Mouse (Mus musculus) hindbrain, embryonic 14.5 days (tissue): ENCODE results near the gene Ice1. TPM values are rescaled to one million over a fixed set of nuclear protein-coding genes. Genes with fewer than 3 reads are reported as not detected.

Experiments
- ATAC-seq: fragments of 200-750 bp; cut with Nextera tagmentation; 2 replicates; pipeline ENCODE4 v1.8.0; 2017; ENCODE audit warnings: moderate number of reproducible peaks, mild to moderate bottlenecking, moderate TSS enrichment, moderate library complexity; ENCODE audit not compliant: low FRiP score
- DNase-seq: peaks from one replicate; pipeline ENCODE4 v3.0.0-alpha.2; 2015; ENCODE audit warnings: low spot score
- H3K27ac ChIP-seq: fragments of 300-500 bp; sonication (generic); 2 replicates; pipeline ENCODE4 v1.5.1; 2014; ENCODE audit warnings: mild to moderate bottlenecking, moderate library complexity
- H3K27me3 ChIP-seq: fragments of 300-500 bp; sonication (generic); 2 replicates; pipeline ENCODE4 v1.6.1; 2014; ENCODE audit warnings: mild to moderate bottlenecking, low read length, mixed read lengths; ENCODE audit not compliant: control insufficient read depth, insufficient read depth
- H3K36me3 ChIP-seq: fragments of 300-500 bp; sonication (generic); replicated peaks from 2 replicates; pipeline ENCODE4 v1.6.1; 2014; ENCODE audit not compliant: control insufficient read depth, insufficient read depth
- H3K4me1 ChIP-seq: fragments of 300-500 bp; sonication (generic); replicated peaks from 2 replicates; pipeline ENCODE4 v1.6.1; 2014; ENCODE audit warnings: antibody characterized with exemption, low read length, mixed read lengths; ENCODE audit not compliant: control insufficient read depth, insufficient read depth
- H3K4me2 ChIP-seq: fragments of 300-500 bp; sonication (generic); replicated peaks from 2 replicates; pipeline ENCODE4 v1.6.1; 2014; ENCODE audit warnings: mild to moderate bottlenecking, moderate library complexity
- H3K4me3 ChIP-seq: fragments of 300-500 bp; sonication (generic); replicated peaks from 2 replicates; pipeline ENCODE4 v1.5.1; 2014; ENCODE audit warnings: mild to moderate bottlenecking, low read length
- H3K9ac ChIP-seq: fragments of 300-500 bp; sonication (generic); 2 replicates; pipeline ENCODE4 v1.6.1; 2014
- H3K9me3 ChIP-seq: fragments of 300-500 bp; sonication (generic); 2 replicates; pipeline ENCODE4 v1.6.1; 2016; ENCODE audit warnings: low read length; ENCODE audit not compliant: control insufficient read depth
- WGBS: fragments of 180-500 bp; shearing (Covaris S2); extraction: QIAGEN DNeasy Blood & Tissue Kit; methylation state at CpG from one replicate; pipeline ENCODE4 v1.1.7; 2014; 5-methylcytosine and 5-hydroxymethylcytosine counted together
- polyA plus RNA-seq: library from polyadenylated mRNA; unstranded; fragments of >200 nt; fragmentation: Nextera tagmentation; extraction: Ambion mirVana; gene quantifications from 2 replicates; pipeline ENCODE4 v1.2.1, GENCODE M21; 2014

The Ice1 gene
- polyA plus RNA-seq, 1 experiment from 2014 or later, result 47.9 TPM

- 23% methylated on average over 10 of the region's 10 CpGs for WGBS
- no peaks in the 10 kb centered on the region for H3K9me3 ChIP-seq
- no peak overlapping the region for H3K4me2 ChIP-seq
- H3K27me3 ChIP-seq, result no peaks in the 10 kb centered on the region
- H3K9ac ChIP-seq, result no peak overlapping the region
- H3K36me3 ChIP-seq, result no peaks in the 10 kb centered on the region
- peak; percentile 46; the same call in 1 of the 2 replicates for ATAC-seq
- H3K4me1 ChIP-seq, result no peaks in the 10 kb centered on the region
- H3K4me3 ChIP-seq, result no peak overlapping the region
- H3K27ac ChIP-seq, result no peak overlapping the region
- DNase-seq, result peak; percentile 88
Measured at GRCm38 (mm10) chr13:70643408-70644082, 6.1 kb upstream of the Ice1 start.

- no peaks in the 10 kb centered on the region for H3K36me3 ChIP-seq
- no peak for DNase-seq
- no peak overlapping the region for H3K4me2 ChIP-seq
- WGBS, result 80% methylated on average over 4 of the region's 4 CpGs
- H3K27me3 ChIP-seq, result no peaks in the 10 kb centered on the region
- no peaks in the 10 kb centered on the region for H3K4me1 ChIP-seq
- H3K9me3 ChIP-seq, result no peaks in the 10 kb centered on the region
- no peak overlapping the region for H3K27ac ChIP-seq
- H3K9ac ChIP-seq, result no peak overlapping the region
- ATAC-seq, result no peak
- no peak overlapping the region for H3K4me3 ChIP-seq
Measured at GRCm38 (mm10) chr13:70641941-70642340, 4.5 kb upstream of the Ice1 start.

- Histone ChIP-seq H3K4me2 (no peak overlapping the region), H3K4me3 (no peak overlapping the region), H3K27me3 (no peaks in the 10 kb centered on the region), H3K36me3 (no peaks in the 10 kb centered on the region), H3K4me1 (peaks cover 4% of the 10 kb centered on the region), H3K9ac (no peak overlapping the region), H3K27ac (no peak overlapping the region), H3K9me3 (no peaks in the 10 kb centered on the region)
- 90% methylated on average over 5 of the region's 5 CpGs for WGBS
- no peak for DNase-seq
- no peak for ATAC-seq
Measured at GRCm38 (mm10) chr13:70641381-70641780, 3.9 kb upstream of the Ice1 start.

- Histone ChIP-seq H3K27ac (no peak overlapping the region), H3K9ac (no peak overlapping the region), H3K27me3 (no peaks in the 10 kb centered on the region), H3K36me3 (no peaks in the 10 kb centered on the region), H3K4me1 (peaks cover 14% of the 10 kb centered on the region), H3K4me2 (no peak overlapping the region), H3K4me3 (no peak overlapping the region), H3K9me3 (no peaks in the 10 kb centered on the region)
- DNase-seq, result no peak
- ATAC-seq, result no peak
- 79% methylated on average over 3 of the region's 3 CpGs for WGBS
Measured at GRCm38 (mm10) chr13:70639639-70640038, 2.2 kb upstream of the Ice1 start.

GRCm38 (mm10) chr13:70637662-70638291 is 343 bp upstream of the Ice1 start:
- Histone ChIP-seq H3K4me2 (peak overlapping the region; percentile 82), H3K4me3 (peak overlapping the region; percentile 84), H3K27ac (peak overlapping the region; percentile 91), H3K36me3 (no peaks in the 10 kb centered on the region), H3K4me1 (peaks cover 18% of the 10 kb centered on the region), H3K9ac (peak overlapping the region; percentile 81), H3K27me3 (no peaks in the 10 kb centered on the region), H3K9me3 (no peaks in the 10 kb centered on the region)
- WGBS, result under 1% methylated on average over 42 of the region's 42 CpGs
- ATAC-seq, result peak; percentile 95
- DNase-seq, result peak; percentile 97

- H3K4me1 ChIP-seq, result peaks cover 18% of the 10 kb centered on the region
- H3K9me3 ChIP-seq, result no peaks in the 10 kb centered on the region
- WGBS, result 36% methylated on average over 10 of the region's 10 CpGs
- no peak for DNase-seq
- H3K27me3 ChIP-seq, result no peaks in the 10 kb centered on the region
- peak overlapping the region; percentile 91; the same call in 1 of the 2 replicates for H3K27ac ChIP-seq
- peak overlapping the region; percentile 84 for H3K4me3 ChIP-seq
- no peak for ATAC-seq
- peak overlapping the region; percentile 81 for H3K9ac ChIP-seq
- H3K36me3 ChIP-seq, result no peaks in the 10 kb centered on the region
- peak overlapping the region; percentile 82 for H3K4me2 ChIP-seq
Measured at GRCm38 (mm10) chr13:70636706-70637105, 728 bp downstream of the Ice1 start.

- no peak overlapping the region for H3K4me3 ChIP-seq
- DNase-seq, result no peak
Measured at GRCm38 (mm10) chr13:70635591-70635990, 1.8 kb downstream of the Ice1 start.

GRCm38 (mm10) chr13:70626416-70626815 is 11.0 kb downstream of the Ice1 start:
- Histone ChIP-seq H3K27ac (no peak overlapping the region), H3K9ac (no peak overlapping the region), H3K9me3 (peaks cover 3% of the 10 kb centered on the region; the same call in 1 of the 2 replicates), H3K4me2 (no peak overlapping the region), H3K36me3 (no peaks in the 10 kb centered on the region; the same call in 1 of the 2 replicates), H3K27me3 (no peaks in the 10 kb centered on the region), H3K4me1 (no peaks in the 10 kb centered on the region), H3K4me3 (no peak overlapping the region)
- DNase-seq (no peak), ATAC-seq (no peak)
- 88% methylated on average over 4 of the region's 4 CpGs for WGBS

More at GRCm38 (mm10) chr13:70635591-70635990, 1.8 kb downstream of the Ice1 start:
- no peak for ATAC-seq
- 50% methylated on average over 2 of the region's 2 CpGs for WGBS
- H3K27ac ChIP-seq, result no peak overlapping the region
- peak overlapping the region; percentile 82 for H3K4me2 ChIP-seq
- H3K36me3 ChIP-seq, result no peaks in the 10 kb centered on the region
- peaks cover 18% of the 10 kb centered on the region for H3K4me1 ChIP-seq
- H3K9ac ChIP-seq, result 0 out of 2 replicates have a peak overlapping the region, but pooled peaks have one; percentile 81
- no peaks in the 10 kb centered on the region for H3K9me3 ChIP-seq
- no peaks in the 10 kb centered on the region for H3K27me3 ChIP-seq

- no peak overlapping the region for H3K9ac ChIP-seq
- no peak overlapping the region for H3K27ac ChIP-seq
- H3K36me3 ChIP-seq, result peaks cover 2% of the 10 kb centered on the region; the same call in 1 of the 2 replicates
- ATAC-seq (no peak), DNase-seq (no peak)
- no peak overlapping the region for H3K4me2 ChIP-seq
- H3K9me3 ChIP-seq, result peaks cover 3% of the 10 kb centered on the region; the same call in 1 of the 2 replicates
- no peaks in the 10 kb centered on the region for H3K4me1 ChIP-seq
- H3K27me3 ChIP-seq, result no peaks in the 10 kb centered on the region
- H3K4me3 ChIP-seq, result no peak overlapping the region
- 89% methylated on average over 1 of the region's 1 CpGs for WGBS
Measured at GRCm38 (mm10) chr13:70625665-70626064, 11.8 kb downstream of the Ice1 start.
